Mouse (Mus musculus) embryonic facial prominence, embryonic 15.5 days (tissue): ENCODE data around the gene 4921504E06Rik. TPM values are rescaled to one million over a fixed set of nuclear protein-coding genes. Genes with fewer than 3 reads are reported as not detected.
A peak's percentile ranks its signal among the peaks of the same experiment; 100 is the strongest.

Experiments
- ATAC-seq: fragments of 200-750 bp; cut with Nextera tagmentation; 2 replicates; pipeline ENCODE4 v1.8.0; 2017; ENCODE audit warnings: low read depth, moderate TSS enrichment; ENCODE audit not compliant: insufficient number of reproducible peaks, low FRiP score, low TSS enrichment
- H3K27ac ChIP-seq: fragments of 300-500 bp; sonication (generic); replicated peaks from 2 replicates; pipeline ENCODE4 v1.5.1; 2015; ENCODE audit warnings: mild to moderate bottlenecking, inconsistent platforms
- H3K27me3 ChIP-seq: fragments of 300-500 bp; sonication (generic); 2 replicates; pipeline ENCODE4 v1.6.1; 2015; ENCODE audit warnings: inconsistent platforms
- H3K36me3 ChIP-seq: fragments of 300-500 bp; sonication (generic); 2 replicates; pipeline ENCODE4 v1.6.1; 2015; ENCODE audit warnings: mild to moderate bottlenecking, inconsistent platforms
- H3K4me1 ChIP-seq: fragments of 300-500 bp; sonication (generic); 2 replicates; pipeline ENCODE4 v1.6.1; 2015; ENCODE audit warnings: inconsistent platforms
- H3K4me2 ChIP-seq: fragments of 300-500 bp; sonication (generic); replicated peaks from 2 replicates; pipeline ENCODE4 v1.6.1; 2015; ENCODE audit warnings: mild to moderate bottlenecking, inconsistent platforms
- H3K4me3 ChIP-seq: fragments of 300-500 bp; sonication (generic); replicated peaks from 2 replicates; pipeline ENCODE4 v1.5.1; 2015; ENCODE audit warnings: mild to moderate bottlenecking, inconsistent platforms
- H3K9ac ChIP-seq: fragments of 300-500 bp; sonication (generic); 2 replicates; pipeline ENCODE4 v1.6.1; 2015; ENCODE audit warnings: inconsistent platforms
- H3K9me3 ChIP-seq: fragments of 300-500 bp; sonication (generic); replicated peaks from 2 replicates; pipeline ENCODE4 v1.6.1; 2016; ENCODE audit warnings: inconsistent platforms
- WGBS: fragments of 180-500 bp; shearing (Covaris S2); methylation state at CpG from one replicate; pipeline ENCODE4 v1.1.7; 2015; 5-methylcytosine and 5-hydroxymethylcytosine counted together
- polyA plus RNA-seq: library from polyadenylated mRNA; unstranded; fragments of >200 nt; fragmentation: Nextera tagmentation; extraction: Ambion mirVana; gene quantifications from 2 replicates; pipeline ENCODE4 v1.2.1, GENCODE M21; 2015

The 4921504E06Rik gene
- polyA plus RNA-seq, 1 experiment from 2014 or later, result 0.32 TPM

DNA sequence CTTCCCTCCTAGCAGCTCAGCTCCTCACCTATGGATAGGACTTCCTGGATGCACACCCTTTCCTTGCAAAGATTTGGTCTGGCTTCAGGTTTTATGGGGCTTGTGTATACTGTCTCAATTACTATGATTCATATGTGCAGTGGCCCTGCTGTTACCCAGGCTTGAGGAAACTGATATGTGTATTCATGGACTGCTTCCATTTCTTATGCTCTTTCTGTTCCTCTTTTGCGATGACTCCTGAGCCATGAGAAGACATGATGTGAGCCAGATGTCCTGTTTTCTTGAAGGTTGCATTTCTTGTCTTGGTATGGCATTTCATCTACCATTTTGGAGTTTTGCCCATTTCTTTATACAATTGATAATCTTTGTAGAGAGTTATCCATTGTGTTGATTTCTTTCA lies 48.0 kb downstream of the 4921504E06Rik start:
- no peaks in the 10 kb centered on the region for H3K27me3 ChIP-seq
- no peak overlapping the region for H3K9ac ChIP-seq
- no peak overlapping the region for H3K4me2 ChIP-seq
- ATAC-seq, result no peak
- no peak overlapping the region for H3K4me3 ChIP-seq
- H3K4me1 ChIP-seq, result no peaks in the 10 kb centered on the region
- H3K36me3 ChIP-seq, result no peaks in the 10 kb centered on the region
- 86% methylated on average over 1 of the region's 1 CpGs for WGBS
- no peak overlapping the region for H3K27ac ChIP-seq
- H3K9me3 ChIP-seq, result no peaks in the 10 kb centered on the region

DNA sequence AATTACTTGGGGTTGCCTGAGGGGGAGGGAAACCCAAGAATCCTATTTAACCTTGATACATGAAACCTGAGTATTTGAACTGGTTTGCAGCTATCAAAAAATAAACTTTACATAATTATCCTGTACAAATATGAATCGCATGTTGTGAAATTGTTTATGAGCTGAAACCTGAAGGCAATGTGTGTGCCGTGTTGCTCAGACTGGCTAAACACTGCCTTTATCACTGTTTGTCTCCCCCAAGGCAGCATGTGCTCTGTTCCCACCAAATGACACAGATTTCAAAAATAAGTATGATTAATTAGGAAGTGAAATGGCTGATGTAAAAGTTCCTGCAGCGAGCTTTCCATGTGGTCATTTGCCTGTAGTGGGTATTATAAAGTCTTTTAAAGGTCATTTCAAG lies 63.5 kb downstream of the 4921504E06Rik start:
- H3K27ac ChIP-seq, result no peak overlapping the region
- H3K36me3 ChIP-seq, result no peaks in the 10 kb centered on the region
- no peak overlapping the region for H3K4me3 ChIP-seq
- no peak overlapping the region for H3K4me2 ChIP-seq
- no peak overlapping the region for H3K9ac ChIP-seq
- H3K9me3 ChIP-seq, result no peaks in the 10 kb centered on the region
- no peaks in the 10 kb centered on the region for H3K27me3 ChIP-seq
- WGBS, result 55% methylated on average over 3 of the region's 3 CpGs
- no peak for ATAC-seq
- H3K4me1 ChIP-seq, result no peaks in the 10 kb centered on the region

DNA sequence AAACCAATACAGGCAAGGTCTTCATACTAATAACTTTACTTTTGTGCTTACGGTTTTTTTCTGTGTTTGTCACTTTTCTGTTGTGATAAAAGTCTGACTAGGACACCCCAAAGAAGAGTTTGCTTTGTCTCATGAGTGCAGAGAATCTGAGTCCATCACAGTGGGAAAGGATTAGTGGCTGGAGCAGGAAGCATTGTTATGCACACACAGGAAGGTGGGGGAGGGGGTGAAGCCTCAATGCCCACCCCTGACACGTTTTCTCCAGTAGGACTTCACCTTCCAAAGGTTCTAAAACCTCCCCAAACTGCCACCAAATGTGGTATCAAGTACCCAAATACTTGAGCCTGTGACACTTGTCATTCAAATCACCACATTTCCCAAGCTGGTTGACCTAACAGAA lies 91.8 kb downstream of the 4921504E06Rik start:
- no peaks in the 10 kb centered on the region for H3K4me1 ChIP-seq
- H3K9me3 ChIP-seq, result no peaks in the 10 kb centered on the region
- no peaks in the 10 kb centered on the region for H3K36me3 ChIP-seq
- no peak overlapping the region for H3K9ac ChIP-seq
- H3K27ac ChIP-seq, result no peak overlapping the region
- peaks cover 18% of the 10 kb centered on the region for H3K27me3 ChIP-seq
- no peak overlapping the region for H3K4me3 ChIP-seq
- WGBS, result 40% methylated on average over 2 of the region's 2 CpGs
- no peak overlapping the region for H3K4me2 ChIP-seq
- ATAC-seq, result no peak

DNA sequence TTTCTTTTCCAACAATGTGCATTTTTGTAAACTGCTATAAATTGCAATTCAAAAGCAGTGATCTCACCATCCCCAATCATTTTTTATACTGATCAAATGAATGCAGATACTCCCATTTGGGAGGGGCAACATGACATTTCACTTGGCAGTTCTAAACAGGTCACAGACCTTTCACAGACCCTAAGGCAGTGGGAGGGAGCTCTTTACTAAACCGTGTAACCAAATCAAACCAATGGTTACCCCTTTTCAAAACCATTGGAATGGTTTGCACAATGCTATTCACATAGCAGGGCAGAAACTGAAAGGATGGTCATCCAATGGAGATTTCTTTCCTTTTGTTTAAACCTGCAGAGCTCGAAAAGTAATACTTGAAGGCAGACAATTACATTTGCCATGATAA lies 94.9 kb downstream of the 4921504E06Rik start:
- Histone ChIP-seq H3K27me3 (peaks cover 49% of the 10 kb centered on the region), H3K4me3 (no peak overlapping the region), H3K9ac (no peak overlapping the region), H3K27ac (no peak overlapping the region), H3K4me1 (no peaks in the 10 kb centered on the region), H3K4me2 (no peak overlapping the region), H3K9me3 (no peaks in the 10 kb centered on the region), H3K36me3 (no peaks in the 10 kb centered on the region)
- 28% methylated on average over 2 of the region's 2 CpGs for WGBS
- no peak for ATAC-seq

DNA sequence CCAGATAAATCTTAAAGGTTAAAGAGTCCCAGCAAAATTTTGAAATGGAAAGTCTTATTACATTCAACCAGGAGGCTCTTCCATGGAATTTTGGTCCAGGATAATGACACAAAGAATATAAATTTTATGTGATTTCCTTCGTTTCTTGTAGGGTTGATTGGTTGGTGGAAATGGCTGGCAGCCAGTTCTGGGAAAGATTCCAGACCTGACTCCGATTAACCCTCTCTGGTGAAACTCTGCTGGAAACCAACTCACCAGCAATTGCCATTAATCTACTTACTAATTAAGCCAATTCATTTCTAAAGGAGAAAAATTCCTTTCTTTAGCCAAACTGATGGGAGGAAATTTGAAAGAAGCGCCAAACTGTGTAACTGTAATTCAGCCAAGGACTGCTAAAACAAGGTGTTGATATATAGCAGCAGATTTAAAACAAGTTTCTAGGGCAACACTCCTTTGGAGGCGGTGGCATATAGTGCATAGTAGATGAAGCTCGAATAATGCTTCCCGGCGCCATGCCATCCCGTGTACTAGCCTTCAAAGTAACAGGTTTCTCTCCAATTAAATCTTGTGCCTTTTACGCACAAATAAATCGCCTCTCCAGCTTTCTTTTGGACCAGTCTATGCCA lies 97.7 kb downstream of the 4921504E06Rik start:
- Histone ChIP-seq H3K4me2 (no peak overlapping the region), H3K9me3 (no peaks in the 10 kb centered on the region), H3K4me1 (no peaks in the 10 kb centered on the region), H3K36me3 (no peaks in the 10 kb centered on the region), H3K27ac (no peak overlapping the region), H3K27me3 (peaks cover 77% of the 10 kb centered on the region), H3K4me3 (no peak overlapping the region), H3K9ac (no peak overlapping the region)
- ATAC-seq, result no peak
- WGBS, result 11% methylated on average over 10 of the region's 10 CpGs

DNA sequence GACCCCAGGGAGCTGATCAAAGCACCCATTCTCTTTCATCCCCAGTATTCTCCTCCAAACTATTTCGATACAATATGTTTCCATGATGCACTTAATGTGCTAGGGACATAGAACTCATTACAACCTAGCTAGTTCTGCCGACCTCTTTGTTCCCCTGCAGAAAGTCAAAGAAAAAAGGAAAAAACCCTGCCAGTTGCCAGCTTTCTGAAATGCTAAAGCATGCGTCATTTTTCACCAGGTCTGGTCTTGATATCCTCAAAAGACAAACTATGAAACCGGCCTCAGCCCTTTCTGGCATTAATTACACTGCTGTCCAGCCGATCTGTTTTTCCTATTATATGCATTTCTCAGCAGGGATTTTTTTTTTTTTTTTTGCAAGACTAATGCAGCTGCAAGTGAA lies 98.5 kb downstream of the 4921504E06Rik start:
- 1% methylated on average over 5 of the region's 5 CpGs for WGBS
- Histone ChIP-seq H3K9me3 (no peaks in the 10 kb centered on the region), H3K4me3 (no peak overlapping the region), H3K4me1 (no peaks in the 10 kb centered on the region), H3K9ac (no peak overlapping the region), H3K27me3 (peaks cover 84% of the 10 kb centered on the region), H3K27ac (no peak overlapping the region), H3K4me2 (no peak overlapping the region), H3K36me3 (no peaks in the 10 kb centered on the region)
- no peak for ATAC-seq

DNA sequence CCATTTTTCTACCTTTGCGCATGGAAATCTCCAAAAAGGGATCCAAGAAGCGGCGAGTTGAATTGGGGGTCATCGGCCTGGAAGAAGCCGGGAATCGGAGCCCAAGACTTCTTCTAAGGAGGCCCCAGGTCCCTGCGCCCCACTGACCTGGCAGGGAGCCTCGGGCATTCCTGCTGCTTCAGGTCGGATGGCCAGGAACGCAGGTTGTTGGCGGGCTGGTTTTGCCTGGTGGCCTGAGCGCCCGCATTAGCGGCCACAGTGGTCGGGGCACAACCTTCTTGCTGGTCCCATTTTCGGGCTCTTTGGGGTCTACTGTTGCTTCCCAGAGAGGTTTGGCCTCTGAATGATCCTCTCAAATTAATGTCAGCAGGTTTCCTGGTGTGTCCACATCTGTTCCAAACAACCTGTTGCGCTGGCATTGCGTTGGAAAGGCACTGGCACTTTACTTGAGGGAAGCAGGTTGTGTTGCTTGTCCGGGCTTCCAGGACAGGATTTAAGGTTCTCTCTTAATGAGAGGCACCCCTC lies 101.1 kb downstream of the 4921504E06Rik start:
- Histone ChIP-seq H3K27me3 (peaks cover 99% of the 10 kb centered on the region), H3K4me1 (peaks cover 6% of the 10 kb centered on the region; the same call in 1 of the 2 replicates), H3K27ac (no peak overlapping the region), H3K4me2 (no peak overlapping the region), H3K36me3 (no peaks in the 10 kb centered on the region), H3K9me3 (no peaks in the 10 kb centered on the region), H3K4me3 (no peak overlapping the region), H3K9ac (no peak overlapping the region)
- no peak for ATAC-seq
- WGBS, result under 1% methylated on average over 19 of the region's 19 CpGs

DNA sequence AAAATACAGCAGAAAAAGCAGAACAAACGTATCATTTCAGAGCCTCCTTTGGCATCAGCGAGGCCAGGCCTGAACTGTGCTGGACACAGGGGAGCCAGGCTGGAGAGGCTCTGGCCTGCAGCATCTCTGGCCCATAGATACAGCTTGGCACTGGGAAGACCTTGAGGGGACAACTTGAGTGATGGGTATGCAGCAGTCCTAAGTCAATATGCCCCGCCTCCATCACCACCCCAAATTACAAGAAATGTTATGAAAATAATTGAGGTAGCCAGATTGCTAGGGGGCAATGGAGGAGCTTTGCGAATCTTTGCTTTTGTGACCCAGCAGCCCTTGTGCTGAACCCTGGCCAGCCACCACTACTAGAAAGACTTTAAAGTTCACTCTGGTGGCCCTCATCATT lies 104.4 kb downstream of the 4921504E06Rik start:
- H3K9me3 ChIP-seq, result no peaks in the 10 kb centered on the region
- no peak for ATAC-seq
- WGBS, result 20% methylated on average over 4 of the region's 4 CpGs

DNA sequence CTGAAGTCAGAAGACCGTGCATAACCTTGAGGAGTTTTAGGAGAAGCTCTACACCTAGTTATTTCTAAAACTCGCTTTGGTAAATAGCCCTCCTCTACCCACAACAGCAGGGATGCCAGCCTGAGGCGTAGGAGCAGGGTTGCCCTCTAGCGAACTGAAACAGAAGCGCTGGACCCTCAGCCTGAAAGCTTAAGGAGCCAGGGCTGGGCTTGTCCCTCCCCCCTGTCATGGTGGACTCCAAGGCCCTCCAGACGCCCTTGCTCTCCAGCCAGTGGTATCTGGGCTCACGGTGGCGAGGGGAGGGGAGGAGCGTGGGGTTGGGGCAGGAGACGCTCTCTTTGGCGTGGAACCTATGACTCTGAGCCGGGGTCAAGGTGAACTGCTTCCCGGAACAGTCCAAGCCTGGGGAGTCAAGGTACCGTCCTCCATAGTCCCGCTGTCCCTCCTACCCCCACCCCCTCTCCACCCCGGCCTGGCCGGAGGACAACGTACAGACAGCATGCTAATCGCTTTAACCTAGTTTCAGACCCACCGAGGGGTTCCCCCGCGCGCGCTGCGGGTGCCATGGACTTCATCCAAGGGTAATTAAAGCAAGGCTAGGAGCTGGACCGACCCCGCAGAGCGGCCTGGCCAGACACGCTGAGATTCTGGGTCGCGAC lies 105.5 kb downstream of the 4921504E06Rik start:
- H3K9me3 ChIP-seq, result no peaks in the 10 kb centered on the region
- H3K4me1 ChIP-seq, result peaks cover 20% of the 10 kb centered on the region
- no peaks in the 10 kb centered on the region for H3K36me3 ChIP-seq
- ATAC-seq, result no peak
- WGBS, result under 1% methylated on average over 31 of the region's 31 CpGs
- no peak overlapping the region for H3K9ac ChIP-seq
- no peak overlapping the region for H3K27ac ChIP-seq
- H3K4me2 ChIP-seq, result peak overlapping the region; percentile 29
- peak overlapping the region; percentile 5; the same call in 1 of the 2 replicates for H3K4me3 ChIP-seq
- H3K27me3 ChIP-seq, result peaks cover 97% of the 10 kb centered on the region

More for the DNA sequence above, 104.4 kb downstream of the 4921504E06Rik start:
- Histone ChIP-seq H3K4me2 (no peak overlapping the region), H3K4me1 (peaks cover 20% of the 10 kb centered on the region), H3K4me3 (no peak overlapping the region), H3K9ac (no peak overlapping the region), H3K36me3 (no peaks in the 10 kb centered on the region), H3K27me3 (peaks cover 98% of the 10 kb centered on the region), H3K27ac (no peak overlapping the region)

DNA sequence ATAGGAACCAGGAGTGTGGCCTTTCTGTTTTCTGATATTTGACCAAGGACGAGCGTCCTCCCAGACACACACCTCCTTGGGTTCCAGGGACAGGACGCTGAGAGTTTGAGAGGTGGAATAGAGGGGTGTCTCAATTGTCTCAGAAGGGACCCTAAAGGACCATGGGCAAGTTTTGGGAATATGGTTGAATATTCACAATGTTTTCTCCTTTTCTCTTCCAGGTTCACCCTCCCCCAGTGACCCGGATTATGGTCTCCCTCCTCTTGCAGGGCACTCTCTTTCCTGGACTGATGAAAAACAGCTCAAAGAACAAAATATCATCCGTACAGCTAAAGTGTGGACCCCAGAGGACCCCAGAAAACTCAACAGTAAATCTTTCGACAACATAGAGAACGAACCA lies 107.0 kb downstream of the 4921504E06Rik start:
- no peak overlapping the region for H3K4me3 ChIP-seq
- H3K9ac ChIP-seq, result no peak overlapping the region
- H3K27me3 ChIP-seq, result peaks cover 96% of the 10 kb centered on the region
- 3% methylated on average over 7 of the region's 7 CpGs for WGBS
- no peak for ATAC-seq
- H3K4me2 ChIP-seq, result no peak overlapping the region
- H3K4me1 ChIP-seq, result peaks cover 20% of the 10 kb centered on the region
- H3K27ac ChIP-seq, result no peak overlapping the region
- H3K9me3 ChIP-seq, result no peaks in the 10 kb centered on the region
- H3K36me3 ChIP-seq, result no peaks in the 10 kb centered on the region

DNA sequence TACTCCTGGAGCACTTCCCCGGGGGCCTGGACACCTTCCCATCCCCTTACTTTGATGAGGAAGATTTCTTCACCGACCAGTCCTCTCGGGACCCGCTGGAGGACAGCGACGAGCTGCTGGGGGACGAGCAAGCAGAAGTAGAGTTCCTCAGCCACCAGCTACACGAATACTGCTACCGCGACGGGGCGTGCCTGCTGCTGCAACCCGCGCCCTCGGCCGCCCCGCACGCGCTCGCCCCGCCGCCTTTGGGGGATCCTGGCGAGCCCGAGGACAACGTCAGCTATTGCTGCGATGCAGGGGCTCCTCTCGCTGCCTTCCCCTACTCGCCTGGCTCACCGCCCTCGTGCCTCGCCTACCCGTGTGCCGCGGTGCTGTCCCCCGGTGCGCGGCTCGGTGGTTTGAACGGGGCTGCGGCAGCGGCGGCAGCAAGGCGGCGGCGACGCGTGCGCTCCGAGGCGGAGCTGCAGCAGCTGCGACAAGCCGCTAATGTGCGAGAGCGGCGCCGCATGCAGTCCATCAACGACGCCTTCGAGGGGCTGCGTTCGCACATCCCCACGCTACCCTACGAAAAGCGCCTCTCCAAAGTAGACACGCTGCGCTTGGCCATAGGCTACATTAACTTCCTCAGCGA lies 107.7 kb downstream of the 4921504E06Rik start:
- ATAC-seq, result no peak
- under 1% methylated on average over 67 of the region's 67 CpGs for WGBS
- H3K4me1 ChIP-seq, result peaks cover 20% of the 10 kb centered on the region
- H3K36me3 ChIP-seq, result no peaks in the 10 kb centered on the region
- peak overlapping the region; percentile 31 for H3K4me3 ChIP-seq
- peaks cover 96% of the 10 kb centered on the region for H3K27me3 ChIP-seq
- no peak overlapping the region for H3K9ac ChIP-seq
- no peaks in the 10 kb centered on the region for H3K9me3 ChIP-seq
- H3K4me2 ChIP-seq, result peak overlapping the region; percentile 49
- no peak overlapping the region for H3K27ac ChIP-seq
